In genomic region chrX:107156021-107156420, GRCm38 (mm10) we compare ENCODE assay signal across 22 mouse cellular contexts. TPM values are rescaled to one million over a fixed set of nuclear protein-coding genes. Genes with fewer than 3 reads are reported as not detected.
DNase-seq lines count a peak whose midpoint lies in the region; ATAC-seq and TF ChIP-seq lines count a peak whose summit lies in the region.
"Had no signal": no experiment of that assay in that cellular context is flagged by ENCODE, and none has a peak within 500 bp of the region (broad histone marks: within the 10 kb centered on the region; RNA-seq: fewer than 3 reads in every experiment).

No protein-coding gene starts in this region.

- WGBS in liver, embryonic 12.5 days (ENCODE audit: insufficient replicate concordance) = 54% methylated on average over 2 of the region's 2 CpGs
- WGBS in liver, postnatal 0 days (ENCODE audit: insufficient replicate concordance) = 78% methylated on average over 2 of the region's 2 CpGs
- 63% methylated on average over 2 of the region's 2 CpGs for WGBS in spleen, adult 2 months
- 63% methylated on average over 2 of the region's 2 CpGs for WGBS in heart, embryonic 11.5 days (ENCODE audit: insufficient replicate concordance)

- no peak for DNase-seq in liver, postnatal 0 days
- DNase-seq in spleen, adult 2 months (ENCODE audit: low read depth in 1 of 2, low spot score in 2 of 2) = no peak
- no peak for DNase-seq in spleen, adult 18-20 months
- DNase-seq: adrenal gland, adult 2 months; adrenal gland, postnatal 10 days; adrenal gland, postnatal 25 days; cerebellum, adult 11 months; cerebellum, adult 18-20 months; cerebellum, adult 8-10 months; cerebellum, adult 9-11 months; cerebellum, postnatal 14 days; cerebellum, postnatal 36 days; embryo, embryonic 11 days had no signal

- peak; percentile 57; the same call in 1 of the 2 replicates for ATAC-seq in liver, embryonic 12.5 days
- ATAC-seq in liver, postnatal 0 days = no peak
- ATAC-seq in heart, embryonic 11.5 days (replicated peaks; ENCODE audit: insufficient number of reproducible peaks, low FRiP score, low TSS enrichment) = no peak
- ATAC-seq: forebrain, embryonic 14.5 days; forebrain, embryonic 16.5 days had no signal

- H3K9ac ChIP-seq in liver, embryonic 12.5 days = no peak overlapping the region
- no peak overlapping the region for H3K9ac ChIP-seq in liver, postnatal 0 days (replicated peaks)
- no peak overlapping the region for H3K9ac ChIP-seq in heart, embryonic 11.5 days (ENCODE audit: low read depth, low read length)
- H3K9ac ChIP-seq: embryonic facial prominence, embryonic 13.5 days; embryonic facial prominence, embryonic 15.5 days; forebrain, embryonic 12.5 days had no signal

- TF ChIP-seq CTCF in liver, postnatal 0 days (IDR thresholded peaks at IDR 0.05; ENCODE audit: low read depth) = no peak
- no peak for TF ChIP-seq CTCF in spleen, adult 2 months (IDR thresholded peaks at IDR 0.05; ENCODE audit: extremely low read depth, insufficient read depth, insufficient read length, insufficient replicate concordance)

- TF ChIP-seq EP300 in liver, postnatal 0 days (IDR thresholded peaks at IDR 0.05; ENCODE audit: low read depth) = no peak

- no peaks in the 10 kb centered on the region for H3K36me3 ChIP-seq in liver, embryonic 12.5 days
- H3K36me3 ChIP-seq in liver, postnatal 0 days (replicated peaks; ENCODE audit: insufficient read depth, low read length) = no peaks in the 10 kb centered on the region
- H3K36me3 ChIP-seq in spleen, adult 2 months (ENCODE audit: control insufficient read depth, insufficient read depth, low read length) = no peaks in the 10 kb centered on the region
- no peaks in the 10 kb centered on the region for H3K36me3 ChIP-seq in heart, embryonic 11.5 days (ENCODE audit: control insufficient read depth, insufficient read depth, low read length)
- H3K36me3 ChIP-seq: embryonic facial prominence, embryonic 13.5 days; embryonic facial prominence, embryonic 15.5 days; forebrain, embryonic 10.5 days; forebrain, embryonic 12.5 days had no signal

- no peaks in the 10 kb centered on the region for H3K27me3 ChIP-seq in liver, embryonic 12.5 days (replicated peaks)
- no peaks in the 10 kb centered on the region for H3K27me3 ChIP-seq in liver, postnatal 0 days (ENCODE audit: insufficient read depth, low read length)
- no peaks in the 10 kb centered on the region for H3K27me3 ChIP-seq in spleen, adult 2 months (ENCODE audit: control insufficient read depth, insufficient read depth, low read length)
- no peaks in the 10 kb centered on the region for H3K27me3 ChIP-seq in heart, embryonic 11.5 days (ENCODE audit: control insufficient read depth, insufficient read depth, low read length)
- H3K27me3 ChIP-seq: embryonic facial prominence, embryonic 15.5 days; forebrain, embryonic 12.5 days had no signal

- H3K9me3 ChIP-seq in liver, embryonic 12.5 days (replicated peaks) = no peaks in the 10 kb centered on the region
- H3K9me3 ChIP-seq in liver, postnatal 0 days (ENCODE audit: low read length) = no peaks in the 10 kb centered on the region
- no peaks in the 10 kb centered on the region for H3K9me3 ChIP-seq in heart, embryonic 11.5 days (replicated peaks; ENCODE audit: control insufficient read depth, low read length)
- H3K9me3 ChIP-seq: embryonic facial prominence, embryonic 13.5 days; embryonic facial prominence, embryonic 15.5 days; forebrain, embryonic 10.5 days; forebrain, embryonic 12.5 days had no signal

- no peak for TF ChIP-seq POLR2A in spleen, adult 2 months (IDR thresholded peaks at IDR 0.05; ENCODE audit: low read depth, low read length)

- H3K27ac ChIP-seq in liver, embryonic 12.5 days = no peak overlapping the region
- H3K27ac ChIP-seq in liver, postnatal 0 days (ENCODE audit: low read depth) = no peak overlapping the region
- peak overlapping the region; percentile 91 for H3K27ac ChIP-seq in spleen, adult 2 months (ENCODE audit: insufficient read depth, low read length)
- no peak overlapping the region for H3K27ac ChIP-seq in heart, embryonic 11.5 days (ENCODE audit: low read depth, low read length)
- H3K27ac ChIP-seq: embryonic facial prominence, embryonic 13.5 days; embryonic facial prominence, embryonic 15.5 days; forebrain, embryonic 10.5 days; forebrain, embryonic 12.5 days had no signal

- H3K4me3 ChIP-seq in liver, embryonic 12.5 days = no peak overlapping the region
- no peak overlapping the region for H3K4me3 ChIP-seq in liver, postnatal 0 days (ENCODE audit: low read depth, low read length)
- no peak overlapping the region for H3K4me3 ChIP-seq in spleen, adult 2 months (ENCODE audit: extremely low read depth, insufficient read depth, insufficient read length)
- H3K4me3 ChIP-seq in heart, embryonic 11.5 days (ENCODE audit: low read depth, low read length) = no peak overlapping the region
- H3K4me3 ChIP-seq: embryonic facial prominence, embryonic 13.5 days; embryonic facial prominence, embryonic 15.5 days; erythroblast, embryonic 14.5 days; forebrain, embryonic 10.5 days; forebrain, embryonic 12.5 days had no signal

- H3K4me2 ChIP-seq in liver, embryonic 12.5 days = no peak overlapping the region
- no peak overlapping the region for H3K4me2 ChIP-seq in liver, postnatal 0 days (ENCODE audit: low read depth, low read length)
- no peak overlapping the region for H3K4me2 ChIP-seq in heart, embryonic 11.5 days
- H3K4me2 ChIP-seq: embryonic facial prominence, embryonic 13.5 days; embryonic facial prominence, embryonic 15.5 days; forebrain, embryonic 12.5 days had no signal

- peaks cover 7% of the 10 kb centered on the region; the same call in 1 of the 2 replicates for H3K4me1 ChIP-seq in liver, embryonic 12.5 days
- no peaks in the 10 kb centered on the region for H3K4me1 ChIP-seq in liver, postnatal 0 days (ENCODE audit: insufficient read depth)
- H3K4me1 ChIP-seq in spleen, adult 2 months (ENCODE audit: control insufficient read depth, insufficient read depth, insufficient read length) = no peaks in the 10 kb centered on the region; the same call in 1 of the 2 replicates
- H3K4me1 ChIP-seq in heart, embryonic 11.5 days (ENCODE audit: control insufficient read depth, insufficient read depth, low read length) = no peaks in the 10 kb centered on the region
- H3K4me1 ChIP-seq: embryonic facial prominence, embryonic 13.5 days; embryonic facial prominence, embryonic 15.5 days; forebrain, embryonic 12.5 days had no signal

RNA-seq across cellular contexts. Expression of gene P2ry10b, which starts 7.3 kb away (rescaled TPM):
- polyA plus RNA-seq in liver, embryonic 12.5 days (2016; fragmentation: Nextera tagmentation; extraction: Ambion mirVana) = 0.62 and 0.79 TPM in 2 replicates
- polyA plus RNA-seq in liver, postnatal 0 days (2015; fragmentation: Nextera tagmentation; extraction: Ambion mirVana) = 0.70 and 1.00 TPM in 2 replicates
- polyA plus RNA-seq in spleen, adult 2 months (2012; rRNA removed) = 16.3 TPM in 2 replicates
- 0.30 and 0.46 TPM in 2 replicates for polyA plus RNA-seq in heart, embryonic 11.5 days (2014; fragmentation: Nextera tagmentation; extraction: Ambion mirVana)
